9 mouse cellular contexts compared by ENCODE assay signal in the genomic region with DNA sequence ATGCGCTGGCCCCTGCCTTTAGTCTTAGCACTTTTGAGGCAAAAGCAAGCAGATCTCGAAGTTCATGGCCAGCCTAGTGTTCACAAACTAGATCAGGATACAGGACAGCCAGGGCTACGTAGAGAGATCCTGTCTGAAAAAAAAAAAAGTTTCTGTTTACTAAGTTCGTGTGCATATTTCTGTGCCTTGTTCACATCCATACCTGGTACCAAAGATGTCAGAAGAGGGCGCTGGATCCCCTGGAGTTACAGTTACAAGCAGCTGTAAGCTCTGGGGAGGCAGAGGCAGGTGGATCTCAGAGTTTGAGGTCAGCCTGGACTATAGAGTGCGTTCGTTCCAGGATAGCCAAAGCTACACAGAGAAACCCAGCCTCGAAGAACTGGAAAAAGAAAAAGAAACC. TPM values are rescaled to one million over a fixed set of nuclear protein-coding genes. Genes with fewer than 3 reads are reported as not detected.
A peak's percentile ranks its signal among the peaks of the same experiment; 100 is the strongest.
DNase-seq lines count a peak whose midpoint lies in the region; ATAC-seq lines count a peak whose summit lies in the region.
"Had no signal": no experiment of that assay in that cellular context is flagged by ENCODE, and none has a peak within 500 bp of the region (broad histone marks: within the 10 kb centered on the region; RNA-seq: fewer than 3 reads in every experiment).

No protein-coding gene starts in this region.

- H3K9me3 ChIP-seq in kidney, embryonic 15.5 days (replicated peaks) = no peaks in the 10 kb centered on the region
- H3K9me3 ChIP-seq in kidney, embryonic 16.5 days (ENCODE audit: low read length) = no peaks in the 10 kb centered on the region
- H3K9me3 ChIP-seq in liver, embryonic 12.5 days (replicated peaks) = no peaks in the 10 kb centered on the region

- peaks cover 14% of the 10 kb centered on the region for H3K27me3 ChIP-seq in kidney, embryonic 15.5 days
- H3K27me3 ChIP-seq in kidney, embryonic 16.5 days (ENCODE audit: insufficient read depth, low read length) = no peaks in the 10 kb centered on the region
- H3K27me3 ChIP-seq in liver, embryonic 12.5 days (replicated peaks) = peaks cover 46% of the 10 kb centered on the region

- H3K9ac ChIP-seq in kidney, embryonic 15.5 days = no peak overlapping the region
- no peak overlapping the region for H3K9ac ChIP-seq in kidney, embryonic 16.5 days (replicated peaks; ENCODE audit: low read length)
- H3K9ac ChIP-seq in liver, embryonic 12.5 days = no peak overlapping the region

- WGBS in kidney, embryonic 15.5 days = 56% methylated on average over 8 of the region's 8 CpGs
- 52% methylated on average over 8 of the region's 8 CpGs for WGBS in kidney, embryonic 16.5 days
- WGBS in liver, embryonic 12.5 days (ENCODE audit: insufficient replicate concordance) = 26% methylated on average over 8 of the region's 8 CpGs

- H3K4me1 ChIP-seq in kidney, embryonic 15.5 days = peaks cover 12% of the 10 kb centered on the region
- H3K4me1 ChIP-seq in kidney, embryonic 16.5 days (ENCODE audit: insufficient read depth, low read length) = no peaks in the 10 kb centered on the region
- H3K4me1 ChIP-seq in liver, embryonic 12.5 days = peaks cover 10% of the 10 kb centered on the region

- H3K36me3 ChIP-seq in kidney, embryonic 15.5 days = no peaks in the 10 kb centered on the region
- H3K36me3 ChIP-seq in kidney, embryonic 16.5 days (ENCODE audit: insufficient read depth, low read length) = no peaks in the 10 kb centered on the region
- no peaks in the 10 kb centered on the region for H3K36me3 ChIP-seq in liver, embryonic 12.5 days

- peak; percentile 82 for DNase-seq in A20 (ENCODE audit: low read depth, low spot score)
- DNase-seq in brain, adult 2 months (ENCODE audit: low read depth, low spot score) = peak; percentile 49
- no peak for DNase-seq in urinary bladder, adult 2 months (ENCODE audit: low spot score)

- no peak for ATAC-seq in kidney, embryonic 15.5 days (replicated peaks; ENCODE audit: low FRiP score)
- ATAC-seq in kidney, embryonic 16.5 days (ENCODE audit: low FRiP score, low TSS enrichment) = no peak
- ATAC-seq in liver, embryonic 12.5 days = no peak
- ATAC-seq in monocyte, adult 5-6 weeks (replicated peaks; ENCODE audit: insufficient number of reproducible peaks, low FRiP score, low TSS enrichment, poor library complexity, severe bottlenecking) = no peak
- no peak for ATAC-seq in granulocyte monocyte progenitor cell, adult 5-6 weeks (replicated peaks; ENCODE audit: poor library complexity, severe bottlenecking)

- H3K27ac ChIP-seq in kidney, embryonic 15.5 days = no peak overlapping the region
- no peak overlapping the region for H3K27ac ChIP-seq in kidney, embryonic 16.5 days (ENCODE audit: low read length)
- H3K27ac ChIP-seq in liver, embryonic 12.5 days = no peak overlapping the region

- H3K4me3 ChIP-seq in kidney, embryonic 15.5 days (replicated peaks) = no peak overlapping the region
- no peak overlapping the region for H3K4me3 ChIP-seq in kidney, embryonic 16.5 days (ENCODE audit: low read length)
- H3K4me3 ChIP-seq in liver, embryonic 12.5 days = no peak overlapping the region

- peak overlapping the region; percentile 42; the same call in 1 of the 2 replicates for H3K4me2 ChIP-seq in kidney, embryonic 15.5 days
- H3K4me2 ChIP-seq in kidney, embryonic 16.5 days (replicated peaks; ENCODE audit: low read depth, low read length) = no peak overlapping the region
- peak overlapping the region; percentile 27 for H3K4me2 ChIP-seq in liver, embryonic 12.5 days

RNA-seq across cellular contexts. Expression of gene Pnpla1, which starts 24.6 kb away (rescaled TPM):
- polyA plus RNA-seq in kidney, embryonic 15.5 days (2015; fragmentation: Nextera tagmentation; extraction: Ambion mirVana) = 0.08 and 0.10 TPM in 2 replicates
- 0.08 TPM in 1 of 2 replicates, not detected in the other for polyA plus RNA-seq in kidney, embryonic 16.5 days (2015; fragmentation: Nextera tagmentation; extraction: Ambion mirVana)
- polyA plus RNA-seq in liver, embryonic 12.5 days (2016; fragmentation: Nextera tagmentation; extraction: Ambion mirVana) = not detected in 2 replicates
- total RNA-seq in monocyte, adult 5-6 weeks (2017) = not detected in 3 replicates
- 0.01 TPM in 1 of 2 replicates, not detected in the other for polyA plus RNA-seq in urinary bladder, adult 2 months (2012; rRNA removed)
- not detected in 2 replicates for total RNA-seq in granulocyte monocyte progenitor cell, adult 5-6 weeks (2014; fragmentation: Nextera tagmentation)
- under 0.01 and 0.13 TPM in 2 replicates for total RNA-seq in granulocyte monocyte progenitor cell, adult 5-6 weeks (2017)
- polyA plus RNA-seq: spleen, adult 2 months had no signal

RNA-seq across cellular contexts. Expression of gene 4930539E08Rik, which starts 32.3 kb away (rescaled TPM):
- polyA plus RNA-seq in kidney, embryonic 15.5 days (2015; fragmentation: Nextera tagmentation; extraction: Ambion mirVana) = 0.12 and 0.23 TPM in 2 replicates
- 0.17 and 0.63 TPM in 2 replicates for polyA plus RNA-seq in kidney, embryonic 16.5 days (2015; fragmentation: Nextera tagmentation; extraction: Ambion mirVana)
- 0.17 and 0.25 TPM in 2 replicates for polyA plus RNA-seq in liver, embryonic 12.5 days (2016; fragmentation: Nextera tagmentation; extraction: Ambion mirVana)
- 0.38 to 0.78 TPM in 2 of 3 replicates, not detected in the other for total RNA-seq in monocyte, adult 5-6 weeks (2017)
- 0.14 and 0.29 TPM in 2 replicates for polyA plus RNA-seq in urinary bladder, adult 2 months (2012; rRNA removed)
- 1.8 and 2.6 TPM in 2 replicates for total RNA-seq in granulocyte monocyte progenitor cell, adult 5-6 weeks (2014; fragmentation: Nextera tagmentation)
- 1.2 and 1.5 TPM in 2 replicates for total RNA-seq in granulocyte monocyte progenitor cell, adult 5-6 weeks (2017)
